Mouse (Mus musculus) heart, adult 8-10 months (tissue): ENCODE measurements around the gene Gsk3b. TPM values are rescaled to one million over a fixed set of nuclear protein-coding genes. Genes with fewer than 3 reads are reported as not detected.
"Not testable (repeated sequence)": the region's sequence is repeated elsewhere in the genome, so short reads cannot be mapped to it uniquely, and the experiment has no call there.

Source experiments
- DNase-seq: peaks from one replicate; pipeline ENCODE4 v3.0.0; 2022; ENCODE audit warnings: low spot score
- total RNA-seq, 4 experiments: library from RNA; stranded (reverse); gene quantifications; 2 replicates each; pipeline ENCODE4 v1.2.4; 2022

Gene Gsk3b
- total RNA-seq, 4 experiments from 2014 or later, result 48.8 to 54.3 (median 53.0) TPM

DNA sequence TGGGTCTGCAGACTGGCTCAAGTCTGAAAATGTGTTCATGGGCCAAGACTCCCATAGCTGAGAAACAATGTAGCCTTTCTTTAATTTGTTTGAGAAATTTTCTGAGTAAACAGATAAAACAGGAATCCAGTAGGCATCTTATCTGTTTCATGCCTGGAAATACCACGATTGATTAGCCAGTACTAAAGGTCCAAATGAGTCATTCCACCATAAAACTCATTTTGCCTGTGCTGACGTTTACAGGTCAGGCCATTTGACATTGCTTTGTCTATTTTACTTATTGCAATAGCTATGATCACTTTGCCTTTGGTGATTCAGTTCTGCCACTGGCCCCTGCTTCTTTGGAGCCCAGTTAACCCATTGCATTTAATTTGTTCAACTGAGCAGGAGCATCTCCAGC, 11.8 kb downstream of the Gsk3b start:
- DNase-seq, result no peak

DNA sequence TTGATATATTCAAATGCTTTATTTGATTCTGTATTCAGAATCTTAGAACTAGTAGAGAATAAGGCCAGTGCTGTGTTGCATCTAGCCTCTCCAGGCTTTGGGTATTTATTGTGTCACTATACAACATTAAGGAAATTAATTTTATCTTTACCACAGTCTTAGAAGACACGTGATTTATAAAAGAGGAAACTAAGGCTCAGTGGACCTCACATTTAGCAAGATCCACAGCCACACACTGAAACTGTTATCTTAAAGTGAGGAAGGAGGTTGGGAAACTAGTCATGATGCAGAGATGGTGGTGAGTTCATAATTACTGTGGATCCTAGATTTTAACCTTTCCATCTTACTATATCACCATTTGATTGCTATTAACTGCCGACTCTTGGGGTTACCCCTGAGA, 16.7 kb downstream of the Gsk3b start:
- no peak for DNase-seq

DNA sequence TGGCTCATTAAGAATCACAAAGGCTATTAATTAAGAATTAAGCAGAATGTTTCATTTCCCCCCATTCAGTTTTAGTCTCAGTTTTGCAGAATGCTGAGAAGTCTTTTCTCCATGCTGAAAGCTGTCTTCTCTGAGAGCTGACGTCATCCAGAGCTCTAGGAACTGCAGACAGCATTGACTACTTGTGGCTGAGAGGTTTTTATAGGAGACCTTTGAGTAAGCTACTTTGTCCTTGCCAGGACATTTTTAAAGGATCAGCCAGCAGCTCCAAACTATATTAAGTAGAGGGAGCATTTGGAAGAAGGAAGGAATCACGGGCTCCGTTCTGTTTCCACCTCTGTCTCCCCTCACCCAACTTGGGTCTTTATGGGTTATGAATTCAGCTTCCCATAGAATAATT, 17.7 kb downstream of the Gsk3b start:
- no peak for DNase-seq

DNA sequence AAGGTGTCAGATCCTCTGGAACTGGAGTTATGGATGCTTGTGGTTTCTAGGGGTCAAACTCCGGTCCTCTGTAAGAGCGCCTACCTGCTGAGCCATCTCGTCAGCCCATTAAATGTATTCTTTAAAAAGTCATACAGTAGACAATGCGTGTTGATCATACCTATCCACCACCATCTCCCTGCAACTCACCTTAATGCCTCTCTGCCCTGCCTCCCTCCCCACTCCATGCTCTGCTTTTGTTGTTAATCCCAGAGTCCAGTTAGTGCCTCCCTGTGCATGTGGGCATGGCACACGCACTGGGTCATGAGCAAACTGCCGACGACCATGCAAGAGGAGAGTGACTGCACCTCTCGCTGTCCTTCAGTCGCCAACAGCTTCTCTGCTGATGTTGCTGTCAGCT, 21.2 kb downstream of the Gsk3b start:
- no peak for DNase-seq

DNA sequence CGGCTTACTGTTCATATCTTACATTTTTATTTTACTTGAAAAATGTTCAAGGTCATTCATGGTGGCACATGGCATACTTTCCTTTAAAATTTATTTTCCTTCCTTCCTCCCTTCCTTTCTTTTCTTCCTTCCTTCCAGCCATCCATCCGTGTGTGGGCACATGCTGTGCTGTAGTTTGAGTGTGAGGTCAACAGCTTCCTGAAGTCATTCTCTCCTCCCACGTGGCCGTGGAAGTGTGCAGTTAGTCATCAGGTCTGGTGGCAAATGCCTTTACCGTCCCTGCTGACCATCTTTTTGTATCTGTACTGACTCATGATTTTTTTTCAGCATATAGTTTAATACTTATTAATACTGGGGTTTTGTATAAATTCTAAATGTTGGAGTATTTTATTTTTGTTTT, 21.8 kb downstream of the Gsk3b start:
- DNase-seq, result no peak

DNA sequence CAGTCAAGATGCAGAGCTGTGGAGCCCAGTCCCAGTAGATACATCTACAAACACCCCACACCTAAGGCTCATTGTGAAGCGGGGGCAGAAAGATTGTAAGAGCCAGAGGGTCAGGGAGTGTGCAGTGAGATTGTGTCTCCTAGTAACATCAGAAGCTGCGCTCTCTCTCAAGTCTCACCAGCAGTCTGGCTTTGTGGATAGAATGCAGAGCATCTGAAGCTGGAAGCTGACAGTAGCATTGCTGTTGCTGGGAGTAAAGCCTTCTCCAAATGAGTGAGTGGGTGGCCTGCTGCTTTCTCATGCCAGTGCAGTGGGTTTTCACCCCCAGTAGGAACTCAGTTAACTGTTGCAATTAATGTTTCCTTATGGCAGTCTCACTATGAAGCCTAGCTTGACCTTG, 25.3 kb downstream of the Gsk3b start:
- DNase-seq, result no peak

DNA sequence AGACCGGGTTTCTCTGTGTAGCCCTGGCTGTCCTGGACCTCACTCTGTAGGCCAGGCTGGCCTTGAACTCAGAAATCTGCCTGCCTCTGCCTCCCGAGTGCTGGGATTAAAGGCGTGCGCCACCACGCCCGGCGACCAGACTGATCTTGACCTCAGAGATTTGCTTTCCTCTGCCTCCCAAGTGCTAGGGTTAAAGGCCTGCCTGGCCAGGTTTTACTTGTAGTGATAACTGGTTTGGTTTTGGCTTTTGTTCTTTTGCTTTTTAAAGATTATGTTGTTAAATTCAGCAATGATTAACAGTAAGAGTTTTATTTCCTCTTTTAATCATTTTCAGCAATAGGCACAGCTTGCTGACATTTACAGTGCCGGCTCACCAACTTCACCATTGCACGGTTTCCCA, 29.1 kb downstream of the Gsk3b start:
- DNase-seq, result not testable (repeated sequence)

DNA sequence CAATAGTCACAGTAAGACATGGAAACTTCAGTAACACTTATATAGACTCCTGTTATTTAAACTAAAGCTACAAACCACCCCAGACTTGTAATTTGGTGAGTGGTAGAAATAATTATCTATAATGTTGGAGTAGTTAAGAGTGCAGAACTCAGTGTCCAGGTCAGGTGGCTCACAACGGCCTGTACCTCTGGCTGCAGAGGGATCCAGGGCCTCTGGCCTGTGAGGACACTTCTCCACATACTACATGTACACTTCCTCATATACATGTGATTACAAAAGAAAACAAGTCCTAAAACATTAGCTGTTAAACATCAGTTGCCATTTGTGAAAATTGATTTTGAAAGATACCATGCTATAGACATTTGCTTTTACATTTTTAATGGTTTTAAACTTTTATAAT, 29.9 kb downstream of the Gsk3b start:
- no peak for DNase-seq

DNA sequence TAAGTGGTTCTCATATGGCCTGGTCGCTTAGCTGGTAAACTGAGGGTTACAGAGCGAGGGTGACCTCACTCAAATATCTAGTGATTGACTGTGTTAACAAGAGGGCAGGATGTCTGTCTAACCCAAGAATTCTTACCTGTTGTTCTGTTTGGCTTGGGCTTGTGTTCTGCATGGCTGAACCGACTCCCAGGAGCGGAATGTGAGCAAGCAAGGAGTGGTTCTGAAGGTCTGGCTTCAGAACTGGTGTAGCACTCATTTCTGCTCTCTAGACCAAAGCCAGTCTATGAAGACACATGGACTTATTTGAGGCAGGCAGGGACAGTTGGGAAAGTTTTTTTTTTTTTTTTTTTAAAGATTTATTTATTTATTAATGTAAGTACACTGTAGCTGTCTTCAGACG, 30.5 kb downstream of the Gsk3b start:
- no peak for DNase-seq

DNA sequence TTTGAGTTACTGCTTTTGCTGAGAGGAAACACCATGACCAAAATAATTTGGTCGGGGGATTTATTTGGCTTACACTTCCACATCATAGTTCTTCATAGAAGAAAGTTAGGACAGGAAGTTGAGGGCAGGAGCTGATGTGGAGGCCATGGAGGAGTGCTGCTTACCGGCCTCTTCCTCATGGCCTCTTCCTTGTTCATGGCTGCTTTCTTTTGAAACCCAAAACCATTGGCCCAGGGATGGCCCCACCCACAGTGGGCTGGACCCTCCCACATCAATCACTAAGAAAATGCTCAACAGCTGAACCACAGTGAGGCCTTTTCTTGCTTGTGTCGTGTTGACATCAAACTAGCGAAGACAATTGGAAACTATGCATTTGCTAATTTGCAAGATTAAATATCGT, 40.4 kb downstream of the Gsk3b start:
- no peak for DNase-seq

DNA sequence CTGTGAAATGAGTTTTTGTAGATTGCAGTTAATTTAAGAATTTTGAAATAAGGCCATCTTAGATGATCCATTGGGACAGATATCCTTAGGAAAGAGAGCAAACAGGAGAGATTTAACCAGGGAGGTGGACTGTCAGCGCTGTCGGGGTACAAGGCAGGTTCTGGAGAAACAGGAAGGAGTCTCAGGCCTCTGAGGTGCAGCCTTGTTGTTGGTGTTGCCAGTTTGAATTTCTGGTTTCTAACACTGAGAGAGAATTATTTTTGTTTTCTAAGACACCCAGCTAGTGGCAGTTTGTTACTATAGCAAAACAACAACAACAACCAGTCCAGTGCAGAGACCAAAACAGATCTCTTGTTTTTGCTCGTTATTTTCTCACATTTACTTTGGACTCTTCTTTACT, 42.2 kb downstream of the Gsk3b start:
- DNase-seq, result no peak

DNA sequence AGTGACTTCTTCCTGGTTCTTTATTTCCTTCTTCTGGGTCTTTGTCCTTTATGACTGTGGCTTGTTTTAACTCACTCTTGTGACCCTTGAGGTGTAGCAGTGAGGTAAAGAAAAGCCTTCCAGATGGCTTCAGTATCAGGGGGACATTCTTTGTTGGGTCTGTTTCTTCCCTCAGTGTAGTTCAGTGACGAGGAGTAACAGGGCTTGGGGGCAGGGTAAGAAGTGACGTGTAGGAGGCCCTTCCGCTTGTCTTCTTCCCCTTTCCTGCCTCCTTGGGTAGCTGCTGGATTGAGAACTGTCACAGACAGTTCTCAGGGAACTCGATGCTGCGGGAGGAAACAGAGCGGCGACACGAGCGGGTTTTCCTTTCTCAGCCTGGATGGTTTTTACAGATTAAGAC, 43.0 kb downstream of the Gsk3b start:
- DNase-seq, result peak; percentile 67

DNA sequence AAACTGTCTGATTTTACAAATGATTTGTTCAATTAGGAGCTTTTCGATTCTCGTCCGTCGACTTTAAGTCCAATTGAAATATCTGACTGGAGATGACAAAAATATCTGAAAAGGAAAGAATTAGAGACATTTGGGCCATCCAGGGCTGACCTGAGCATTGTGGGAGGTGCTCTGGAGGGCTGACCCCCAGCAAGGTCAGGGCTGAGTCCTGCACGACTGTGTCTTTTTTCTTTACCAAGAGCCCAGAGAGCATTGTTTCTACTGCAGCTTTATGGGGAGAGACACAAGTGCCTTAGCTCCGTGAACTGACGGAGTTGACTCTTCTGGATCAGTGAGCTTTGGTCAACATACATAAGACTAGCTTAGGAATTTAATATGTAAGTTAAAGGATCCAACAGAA, 43.4 kb downstream of the Gsk3b start:
- no peak for DNase-seq

DNA sequence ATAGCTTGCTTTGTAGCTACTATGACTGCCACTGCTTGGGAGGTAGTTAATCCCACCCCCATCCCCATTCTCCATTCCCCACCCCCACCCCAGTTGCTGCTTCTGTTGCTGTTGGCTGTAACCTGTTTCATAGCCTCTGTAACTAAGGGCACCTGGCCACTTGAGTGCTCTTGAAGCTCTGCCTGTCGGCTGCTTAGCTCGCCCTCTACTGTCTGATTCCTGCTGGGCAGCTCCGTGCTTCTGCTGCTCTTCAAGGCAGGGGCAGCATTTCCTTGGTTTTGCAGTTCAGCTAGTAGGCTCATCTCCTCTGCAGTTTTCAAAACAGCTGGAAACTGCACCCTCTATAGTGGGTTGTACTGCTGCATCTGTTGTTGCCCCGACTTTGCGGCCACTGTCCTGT, 48.5 kb downstream of the Gsk3b start:
- DNase-seq, result no peak

DNA sequence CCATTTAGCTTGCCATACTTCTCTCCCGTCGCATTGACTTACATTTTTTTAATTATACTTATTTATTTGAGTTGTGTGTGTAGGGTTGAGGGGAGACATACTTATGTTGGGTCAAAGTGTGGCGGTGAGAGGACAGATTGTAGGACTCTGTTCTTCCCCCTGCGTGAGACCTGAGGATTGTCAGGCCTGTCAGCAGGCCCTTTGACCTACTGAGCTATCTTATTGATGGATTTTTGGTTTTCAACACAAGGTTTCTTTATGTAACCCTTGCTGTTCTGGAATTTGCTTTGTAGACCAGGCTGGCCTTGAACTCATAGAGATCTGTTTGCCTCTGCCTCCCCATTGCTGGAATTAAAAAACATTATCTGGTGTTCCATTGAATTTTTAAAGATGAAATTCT, 56.1 kb downstream of the Gsk3b start:
- DNase-seq, result no peak

DNA sequence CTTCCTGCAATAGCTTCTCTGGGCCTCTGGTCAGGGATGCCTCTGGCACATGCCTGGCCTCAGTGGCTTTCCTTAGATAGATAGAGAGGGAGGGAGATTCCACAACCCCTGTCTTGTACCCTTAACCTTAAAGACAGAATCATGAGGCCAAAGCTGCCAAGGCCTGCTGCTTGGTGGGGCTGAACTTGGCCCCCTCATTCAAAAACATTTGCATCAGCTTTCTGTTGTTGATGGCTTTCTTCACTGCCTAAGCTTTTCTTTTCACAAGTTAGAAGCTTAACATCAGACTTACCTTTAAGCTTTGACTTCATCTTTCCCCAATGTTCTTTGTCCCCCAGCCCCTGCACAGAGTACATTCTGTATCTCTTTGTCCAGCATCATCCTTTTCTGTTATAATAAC, 61.8 kb downstream of the Gsk3b start:
- DNase-seq, result no peak

DNA sequence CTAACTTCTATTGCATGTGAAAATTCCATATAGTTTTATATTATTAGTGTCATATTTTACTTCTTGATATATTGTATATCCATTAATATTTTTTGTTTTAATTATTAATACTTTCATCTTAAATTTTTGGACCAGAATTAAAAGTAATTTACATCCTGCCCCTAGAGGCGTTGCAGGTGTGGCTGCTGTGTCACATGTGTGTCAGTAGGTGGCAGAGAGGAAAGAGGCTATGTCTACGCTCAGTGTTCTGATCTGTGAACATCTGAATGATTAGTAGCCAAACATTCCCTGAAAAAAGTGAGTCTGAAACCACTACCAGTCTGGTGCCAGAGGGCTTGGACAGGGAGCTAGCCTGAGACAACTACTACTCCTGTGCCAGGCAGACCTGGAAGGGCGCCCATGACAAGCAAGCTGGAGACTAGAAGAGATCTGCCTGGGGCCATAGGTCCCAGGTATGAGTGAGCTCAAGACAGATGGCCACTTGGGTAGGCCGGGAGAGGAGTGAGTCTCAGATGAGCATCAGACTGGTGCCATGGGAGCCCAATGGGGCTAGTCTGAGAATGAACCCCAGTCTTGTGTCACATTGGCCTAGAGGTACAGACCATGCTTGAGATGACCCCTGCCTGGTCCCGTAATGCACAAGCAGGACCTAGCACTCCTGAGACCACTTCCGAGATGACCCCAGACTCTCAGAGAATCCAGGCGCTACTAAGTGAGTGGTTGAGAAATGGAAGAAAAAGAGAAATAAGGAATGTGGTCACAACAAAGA, 69.2 kb downstream of the Gsk3b start:
- DNase-seq, result no peak

DNA sequence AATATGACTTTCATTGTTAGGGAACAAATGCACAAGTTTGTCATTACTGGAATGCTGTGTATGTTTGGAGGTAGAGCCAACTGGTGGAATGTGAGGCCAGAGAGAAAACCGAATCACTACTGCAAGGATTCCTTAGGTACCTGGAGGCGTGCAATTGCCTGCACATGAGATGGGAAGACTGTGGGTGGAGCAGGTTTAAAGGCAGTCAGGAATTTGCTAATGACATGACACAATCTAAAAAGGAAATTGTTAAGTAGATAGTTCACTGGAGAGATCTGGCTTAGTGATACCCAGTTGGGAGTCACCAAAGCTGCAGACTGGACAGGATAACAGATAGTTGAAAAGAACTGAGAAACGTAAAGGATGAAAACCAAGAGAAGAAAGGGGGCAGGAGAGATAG, 73.2 kb downstream of the Gsk3b start:
- DNase-seq, result no peak

DNA sequence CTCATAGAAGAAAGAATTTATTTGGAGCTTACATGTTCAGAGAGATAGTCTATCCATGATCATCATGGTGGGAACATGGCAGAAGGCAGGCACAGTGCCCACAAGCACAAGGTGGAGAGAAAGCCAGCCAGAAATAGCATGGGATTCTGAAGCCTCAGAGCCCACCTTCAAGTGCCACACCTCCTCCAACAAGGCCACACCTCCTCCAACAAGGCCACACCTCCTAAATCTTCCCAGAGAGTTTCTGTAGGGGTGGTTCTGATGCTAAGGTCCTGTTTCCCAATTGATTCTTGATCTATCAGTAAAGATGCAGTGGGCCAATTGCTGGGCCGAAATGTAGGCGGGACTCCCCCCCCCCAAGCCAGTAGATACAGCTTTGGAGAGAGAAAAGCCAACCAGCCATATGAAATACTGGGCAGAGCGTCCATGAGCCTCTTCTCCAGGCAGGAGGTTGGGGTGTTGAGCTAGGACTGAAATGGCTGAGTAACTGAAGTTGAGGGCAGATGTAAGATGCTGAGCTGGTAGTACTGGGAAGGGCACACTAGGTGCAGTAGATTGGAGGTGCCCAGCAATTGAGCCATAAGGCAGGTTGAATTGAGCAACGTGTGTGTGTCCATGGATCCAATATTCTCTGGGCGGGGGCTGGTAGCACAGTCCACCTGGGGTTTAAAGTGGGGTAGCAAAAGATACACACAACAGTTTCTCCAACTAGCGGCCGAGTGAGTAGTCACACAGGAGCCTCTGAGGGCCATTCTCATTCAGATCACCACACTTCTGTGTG, 76.2 kb downstream of the Gsk3b start:
- no peak for DNase-seq

DNA sequence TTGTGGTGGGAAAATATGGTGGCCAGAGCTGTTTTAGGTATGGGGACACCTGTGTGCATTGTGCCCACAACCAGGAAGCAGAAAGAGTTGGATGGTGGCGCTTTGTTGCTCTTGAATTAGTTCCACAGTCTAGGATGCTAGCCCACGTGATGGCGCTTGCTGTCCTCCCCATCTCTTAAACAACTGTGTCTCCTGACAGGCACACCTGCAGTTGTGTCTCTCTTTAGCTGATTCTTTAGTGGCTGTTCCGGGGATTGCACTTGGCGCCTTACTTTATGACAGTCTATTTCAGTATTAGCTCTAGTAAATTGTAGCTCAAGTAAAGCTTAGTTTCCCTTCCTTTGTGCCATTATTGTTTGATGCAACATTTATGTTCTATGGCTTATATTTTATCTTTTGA, 80.2 kb downstream of the Gsk3b start:
- no peak for DNase-seq

DNA sequence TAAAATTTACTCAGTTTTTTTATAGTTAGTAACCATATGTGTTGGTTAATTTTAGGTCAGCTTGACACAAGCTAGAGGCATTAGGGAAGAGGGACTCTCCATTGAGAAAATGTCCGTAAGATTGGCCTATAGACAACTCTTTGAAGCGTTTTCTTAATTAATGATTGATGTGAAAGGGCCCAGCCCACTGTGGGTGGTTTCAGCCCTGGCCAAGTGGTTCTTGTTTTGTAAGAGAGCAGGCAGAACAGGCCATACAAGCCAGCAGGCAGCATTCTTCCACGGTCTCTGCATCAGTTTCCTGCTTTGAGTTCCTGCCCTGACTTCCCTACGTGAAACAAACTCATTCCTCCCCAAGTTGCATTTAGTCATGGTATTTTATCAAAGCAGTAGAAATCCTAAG, 90.3 kb downstream of the Gsk3b start:
- no peak for DNase-seq

DNA sequence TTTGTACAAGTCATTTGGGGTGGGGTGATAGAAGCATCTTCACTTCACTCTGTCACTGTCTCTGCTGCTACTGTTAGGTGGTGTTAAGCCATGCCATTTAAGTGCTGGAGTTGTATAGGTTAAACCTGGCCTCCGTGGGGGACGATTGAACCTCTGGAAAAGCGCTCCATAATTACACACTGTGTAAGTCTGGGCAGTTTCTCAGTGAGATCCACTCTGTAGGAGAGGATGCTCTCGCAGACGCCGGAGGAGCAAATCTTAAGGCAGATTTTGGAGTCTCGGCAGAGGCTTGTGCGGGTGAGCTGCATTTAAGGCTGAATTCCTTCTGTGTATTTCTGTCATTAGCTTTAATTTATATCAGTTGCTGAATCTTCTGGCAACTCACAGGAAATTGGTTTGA, 92.6 kb downstream of the Gsk3b start:
- DNase-seq, result no peak

DNA sequence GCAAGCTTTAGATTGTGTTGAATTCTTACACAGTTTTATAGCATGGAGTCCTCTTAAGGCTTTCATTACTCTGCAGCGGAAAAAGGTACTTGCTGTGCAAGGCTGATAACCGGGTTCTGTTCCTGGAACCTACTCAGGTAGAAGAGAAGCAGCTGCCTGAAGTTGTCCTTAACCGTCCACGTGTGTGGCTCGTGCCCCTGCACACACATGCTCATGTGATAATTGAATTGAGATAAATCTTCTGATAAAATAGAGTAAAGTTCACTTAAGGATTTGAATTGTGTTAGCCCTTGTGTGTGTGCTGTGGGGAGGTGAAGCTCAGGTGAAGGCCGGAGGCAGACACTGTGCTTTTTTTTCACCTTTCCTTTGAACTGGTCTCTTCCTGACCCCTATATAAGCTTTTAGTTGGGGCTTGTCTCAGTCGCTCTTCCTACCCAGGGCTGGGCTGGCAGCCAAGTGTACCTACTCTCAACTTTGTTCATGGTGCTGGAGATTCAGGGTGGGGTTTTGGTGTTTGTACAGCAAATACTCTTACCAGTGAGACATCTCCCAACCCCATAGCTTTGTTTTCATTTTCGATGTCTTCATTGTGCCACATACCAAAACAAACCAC, 96.0 kb downstream of the Gsk3b start:
- no peak for DNase-seq
